Mouse (Mus musculus) heart, embryonic 11.5 days (tissue): ENCODE measurements around the gene Kif24. TPM values are rescaled to one million over a fixed set of nuclear protein-coding genes. Genes with fewer than 3 reads are reported as not detected.
A peak's percentile ranks its signal among the peaks of the same experiment; 100 is the strongest.

Experiments used
- ATAC-seq: fragments of 200-750 bp; cut with Nextera tagmentation; replicated peaks from 2 replicates; pipeline ENCODE4 v1.8.0; 2017; ENCODE audit warnings: moderate library complexity; ENCODE audit not compliant: insufficient number of reproducible peaks, low FRiP score, low TSS enrichment
- H3K27ac ChIP-seq: fragments of 300-500 bp; sonication (generic); 2 replicates; pipeline ENCODE4 v1.5.1; 2014; ENCODE audit warnings: mild to moderate bottlenecking, low read depth, low read length
- H3K27me3 ChIP-seq: fragments of 300-500 bp; sonication (generic); 2 replicates; pipeline ENCODE4 v1.6.1; 2014; ENCODE audit warnings: mild to moderate bottlenecking, low read length, mixed read lengths; ENCODE audit not compliant: control insufficient read depth, insufficient read depth
- H3K36me3 ChIP-seq: fragments of 300-500 bp; sonication (generic); 2 replicates; pipeline ENCODE4 v1.6.1; 2014; ENCODE audit warnings: mild to moderate bottlenecking, low read length, moderate library complexity, mixed read lengths; ENCODE audit not compliant: control insufficient read depth, insufficient read depth
- H3K4me1 ChIP-seq: fragments of 300-500 bp; sonication (generic); 2 replicates; pipeline ENCODE4 v1.6.1; 2014; ENCODE audit warnings: low read length; ENCODE audit not compliant: control insufficient read depth, insufficient read depth
- H3K4me2 ChIP-seq: fragments of 300-500 bp; sonication (generic); 2 replicates; pipeline ENCODE4 v1.6.1; 2014; ENCODE audit warnings: mild to moderate bottlenecking, moderate library complexity
- H3K4me3 ChIP-seq: fragments of 300-500 bp; sonication (generic); 2 replicates; pipeline ENCODE4 v1.5.1; 2014; ENCODE audit warnings: low read depth, low read length
- H3K9ac ChIP-seq: fragments of 300-500 bp; sonication (generic); 2 replicates; pipeline ENCODE4 v1.6.1; 2014; ENCODE audit warnings: mild to moderate bottlenecking, low read depth, low read length, moderate library complexity
- H3K9me3 ChIP-seq: fragments of 300-500 bp; sonication (generic); replicated peaks from 2 replicates; pipeline ENCODE4 v1.6.1; 2016; ENCODE audit warnings: low read length; ENCODE audit not compliant: control insufficient read depth
- WGBS: fragments of 180-500 bp; shearing (Covaris S2); extraction: QIAGEN DNeasy Blood & Tissue Kit; methylation state at CpG from one replicate; pipeline ENCODE4 v1.1.7; 2014; ENCODE audit not compliant: insufficient replicate concordance; 5-methylcytosine and 5-hydroxymethylcytosine counted together
- polyA plus RNA-seq: library from polyadenylated mRNA; unstranded; fragments of >200 nt; fragmentation: Nextera tagmentation; extraction: Ambion mirVana; gene quantifications from 2 replicates; pipeline ENCODE4 v1.2.1, GENCODE M21; 2014

Kif24 gene
- polyA plus RNA-seq, 1 experiment from 2014 or later, result 6.6 TPM

GRCm38 (mm10) chr4:41504325-41504724 is 39.6 kb upstream of the Kif24 start:
- H3K4me1 ChIP-seq, result peaks cover 7% of the 10 kb centered on the region
- no peak overlapping the region for H3K4me2 ChIP-seq
- no peaks in the 10 kb centered on the region for H3K9me3 ChIP-seq
- 63% methylated on average over 5 of the region's 5 CpGs for WGBS
- no peak for ATAC-seq
- no peak overlapping the region for H3K27ac ChIP-seq
- no peak overlapping the region for H3K4me3 ChIP-seq
- H3K27me3 ChIP-seq, result peaks cover 38% of the 10 kb centered on the region
- H3K9ac ChIP-seq, result no peak overlapping the region
- H3K36me3 ChIP-seq, result no peaks in the 10 kb centered on the region

GRCm38 (mm10) chr4:41502986-41503412 is 38.3 kb upstream of the Kif24 start, which contains the start of gene AI464131:
Gene AI464131 (minus strand): TSS chr4:41503076.
- Histone ChIP-seq H3K36me3 (no peaks in the 10 kb centered on the region), H3K27me3 (peaks cover 44% of the 10 kb centered on the region), H3K9ac (peak within 1 kb of the TSS; percentile 39; the same call in 1 of the 2 replicates), H3K27ac (no peak within 1 kb of the TSS), H3K4me2 (peak within 1 kb of the TSS; percentile 75), H3K4me1 (peaks cover 19% of the 10 kb centered on the region), H3K9me3 (no peaks in the 10 kb centered on the region), H3K4me3 (peak within 1 kb of the TSS; percentile 40)
- WGBS, result under 1% methylated on average over 18 of the region's 18 CpGs
- ATAC-seq, result peak; percentile 93

- Histone ChIP-seq H3K9ac (peak overlapping the region; percentile 39; the same call in 1 of the 2 replicates), H3K4me3 (peak overlapping the region; percentile 40), H3K36me3 (no peaks in the 10 kb centered on the region), H3K4me2 (peak overlapping the region; percentile 75), H3K27ac (no peak overlapping the region), H3K27me3 (peaks cover 50% of the 10 kb centered on the region), H3K4me1 (peaks cover 23% of the 10 kb centered on the region), H3K9me3 (no peaks in the 10 kb centered on the region)
- ATAC-seq, result peak; percentile 27
- 14% methylated on average over 20 of the region's 20 CpGs for WGBS
Observed at GRCm38 (mm10) chr4:41502171-41502940, 37.7 kb upstream of the Kif24 start.

GRCm38 (mm10) chr4:41500787-41501186 is 36.1 kb upstream of the Kif24 start:
- 72% methylated on average over 4 of the region's 4 CpGs for WGBS
- Histone ChIP-seq H3K27ac (no peak overlapping the region), H3K4me1 (peaks cover 23% of the 10 kb centered on the region), H3K9ac (no peak overlapping the region), H3K9me3 (no peaks in the 10 kb centered on the region), H3K4me2 (no peak overlapping the region), H3K4me3 (no peak overlapping the region), H3K36me3 (no peaks in the 10 kb centered on the region), H3K27me3 (peaks cover 65% of the 10 kb centered on the region)
- no peak for ATAC-seq

- WGBS, result 50% methylated on average over 8 of the region's 8 CpGs
- Histone ChIP-seq H3K9me3 (no peaks in the 10 kb centered on the region), H3K4me2 (no peak overlapping the region), H3K9ac (no peak overlapping the region), H3K27ac (no peak overlapping the region), H3K27me3 (peaks cover 69% of the 10 kb centered on the region), H3K4me3 (no peak overlapping the region; the same call in 1 of the 2 replicates), H3K36me3 (no peaks in the 10 kb centered on the region), H3K4me1 (peaks cover 23% of the 10 kb centered on the region)
- no peak for ATAC-seq
Observed at GRCm38 (mm10) chr4:41499619-41500018, 34.9 kb upstream of the Kif24 start.

GRCm38 (mm10) chr4:41498921-41499391 is 34.3 kb upstream of the Kif24 start:
- H3K4me3 ChIP-seq, result peak overlapping the region; percentile 43
- peak overlapping the region; percentile 72 for H3K4me2 ChIP-seq
- peaks cover 23% of the 10 kb centered on the region for H3K4me1 ChIP-seq
- 3% methylated on average over 43 of the region's 43 CpGs for WGBS
- no peak overlapping the region for H3K27ac ChIP-seq
- H3K9me3 ChIP-seq, result no peaks in the 10 kb centered on the region
- no peaks in the 10 kb centered on the region for H3K36me3 ChIP-seq
- ATAC-seq, result no peak
- peaks cover 72% of the 10 kb centered on the region for H3K27me3 ChIP-seq
- no peak overlapping the region for H3K9ac ChIP-seq

- no peaks in the 10 kb centered on the region for H3K36me3 ChIP-seq
- H3K4me1 ChIP-seq, result peaks cover 23% of the 10 kb centered on the region
- H3K27ac ChIP-seq, result no peak overlapping the region
- H3K9me3 ChIP-seq, result no peaks in the 10 kb centered on the region
- H3K9ac ChIP-seq, result peak overlapping the region; percentile 34; the same call in 1 of the 2 replicates
- no peak for ATAC-seq
- peak overlapping the region; percentile 43 for H3K4me3 ChIP-seq
- H3K4me2 ChIP-seq, result peak overlapping the region; percentile 72
- WGBS, result 5% methylated on average over 72 of the region's 72 CpGs
- H3K27me3 ChIP-seq, result peaks cover 72% of the 10 kb centered on the region
Observed at GRCm38 (mm10) chr4:41497995-41498845, 33.5 kb upstream of the Kif24 start.

GRCm38 (mm10) chr4:41497579-41497978 is 32.9 kb upstream of the Kif24 start:
- ATAC-seq, result no peak
- peak overlapping the region; percentile 34; the same call in 1 of the 2 replicates for H3K9ac ChIP-seq

More at GRCm38 (mm10) chr4:41497579-41497978, 32.9 kb upstream of the Kif24 start:
- Histone ChIP-seq H3K27ac (no peak overlapping the region), H3K4me1 (peaks cover 22% of the 10 kb centered on the region), H3K27me3 (peaks cover 72% of the 10 kb centered on the region), H3K9me3 (no peaks in the 10 kb centered on the region), H3K36me3 (no peaks in the 10 kb centered on the region), H3K4me3 (peak overlapping the region; percentile 43), H3K4me2 (peak overlapping the region; percentile 72)
- under 1% methylated on average over 34 of the region's 34 CpGs for WGBS
